In the genomic region with DNA sequence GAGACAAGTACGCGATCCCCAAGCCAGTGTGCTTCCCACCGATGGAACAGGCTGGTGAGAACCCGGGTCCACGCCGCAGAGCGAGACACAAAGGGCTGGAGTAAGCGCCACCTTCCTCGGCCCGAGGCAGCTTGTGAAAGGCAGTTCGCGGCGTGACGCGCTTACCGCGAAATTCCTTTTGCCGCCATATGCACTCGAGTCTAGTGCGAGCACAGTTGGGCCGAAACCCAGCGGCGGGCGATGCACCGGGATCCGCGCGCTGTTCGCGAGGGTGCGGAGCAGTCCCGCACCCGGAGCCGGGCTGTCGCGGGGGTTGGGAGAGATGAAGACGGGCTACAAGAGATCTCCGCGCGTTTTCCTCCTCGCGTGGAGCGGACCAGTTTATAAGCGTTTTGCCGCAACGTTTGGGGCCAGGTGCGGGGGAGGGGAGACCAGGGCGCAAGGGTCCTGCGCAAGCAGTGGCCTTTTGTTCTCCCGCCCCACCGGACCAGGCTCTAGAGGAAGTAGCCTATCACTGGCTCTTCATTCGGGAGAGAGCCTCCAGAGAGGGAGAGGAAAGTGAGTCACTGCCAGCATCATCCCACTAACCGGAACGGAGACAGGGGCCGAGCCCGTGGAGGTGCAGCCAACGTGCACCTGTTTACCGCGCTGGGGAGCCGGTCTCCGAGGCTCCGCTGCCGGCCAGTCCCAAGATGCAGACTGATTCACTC, we compare ENCODE assay signal across 8 mouse cellular contexts. TPM values are rescaled to one million over a fixed set of nuclear protein-coding genes. Genes with fewer than 3 reads are reported as not detected.
DNase-seq lines count a peak whose midpoint lies in the region; ATAC-seq lines count a peak whose summit lies in the region.

No protein-coding gene starts in this region.

- peak overlapping the region; percentile 76 for H3K4me3 ChIP-seq in limb, embryonic 10.5 days
- peak overlapping the region; percentile 95 for H3K4me3 ChIP-seq in midbrain, embryonic 10.5 days

- no peaks in the 10 kb centered on the region for H3K27me3 ChIP-seq in limb, embryonic 10.5 days (ENCODE audit: low read depth, poor library complexity, severe bottlenecking)
- no peaks in the 10 kb centered on the region for H3K27me3 ChIP-seq in midbrain, embryonic 10.5 days (ENCODE audit: low read depth, poor library complexity, severe bottlenecking)

- DNase-seq in cerebellum, postnatal 10 days: peak; percentile 90 to 92
- peak; percentile 55 to 69 for DNase-seq in frontal cortex, postnatal 10 days (ENCODE audit: low spot score in 2 of 2)
- DNase-seq in induced T-regulatory cell, adult 2 months (ENCODE audit: low read depth): peak; percentile 79
- peak; percentile 87 for DNase-seq in limb, embryonic 10.5 days (ENCODE audit: low spot score)
- peak; percentile 86 for DNase-seq in midbrain, embryonic 10.5 days (ENCODE audit: low spot score)
- DNase-seq in right cerebral cortex, postnatal 25 days: peak; percentile 74
- no peak for DNase-seq in adipocyte (ENCODE audit: low spot score)

- H3K4me1 ChIP-seq in limb, embryonic 10.5 days: peaks cover 34% of the 10 kb centered on the region
- H3K4me1 ChIP-seq in midbrain, embryonic 10.5 days: peaks cover 40% of the 10 kb centered on the region

- H3K9me3 ChIP-seq in limb, embryonic 10.5 days (replicated peaks): no peaks in the 10 kb centered on the region
- H3K9me3 ChIP-seq in midbrain, embryonic 10.5 days (replicated peaks): peaks cover 11% of the 10 kb centered on the region

- peaks cover 36% of the 10 kb centered on the region for H3K36me3 ChIP-seq in limb, embryonic 10.5 days
- H3K36me3 ChIP-seq in midbrain, embryonic 10.5 days: peaks cover 37% of the 10 kb centered on the region

- WGBS in limb, embryonic 10.5 days: under 1% methylated on average over 63 of the region's 63 CpGs
- under 1% methylated on average over 63 of the region's 63 CpGs for WGBS in midbrain, embryonic 10.5 days

- H3K27ac ChIP-seq in limb, embryonic 10.5 days: peak overlapping the region; percentile 99
- peak overlapping the region; percentile 100 for H3K27ac ChIP-seq in midbrain, embryonic 10.5 days (replicated peaks)

- ATAC-seq in activated CD4-positive, CD25-positive, alpha-beta regulatory T cell, adult 4 months: peak; percentile 2

RNA-seq across cellular contexts. Expression of a gene that starts 1.4 kb away (rescaled TPM):
- polyA plus RNA-seq in activated CD4-positive, CD25-positive, alpha-beta regulatory T cell, adult 4 months (2017; shearing (Covaris generic)): 10 to 100 TPM; 55.8 to 63.4 TPM
- 141 and 149 TPM in 2 replicates for polyA plus RNA-seq in limb, embryonic 10.5 days (2016; fragmentation: Nextera tagmentation; extraction: Ambion mirVana)
- 111 and 117 TPM in 2 replicates for polyA plus RNA-seq in midbrain, embryonic 10.5 days (2016; fragmentation: Nextera tagmentation; extraction: Ambion mirVana)

RNA-seq across cellular contexts. Expression of a gene that starts 58.3 kb away (rescaled TPM):
- polyA plus RNA-seq in activated CD4-positive, CD25-positive, alpha-beta regulatory T cell, adult 4 months (2017; shearing (Covaris generic)): 10 to 100 TPM; 36.1 to 47.0 TPM
- 173 and 198 TPM in 2 replicates for polyA plus RNA-seq in limb, embryonic 10.5 days (2016; fragmentation: Nextera tagmentation; extraction: Ambion mirVana)
- polyA plus RNA-seq in midbrain, embryonic 10.5 days (2016; fragmentation: Nextera tagmentation; extraction: Ambion mirVana): 151 and 164 TPM in 2 replicates
